Mouse (Mus musculus) cortical plate, adult 2 months (tissue): ENCODE measurements around the gene Abl2. TPM values are rescaled to one million over a fixed set of nuclear protein-coding genes. Genes with fewer than 3 reads are reported as not detected.
"Not testable (repeated sequence)": the region's sequence is repeated elsewhere in the genome, so short reads cannot be mapped to it uniquely, and the experiment has no call there.

Experiments used
- H3K27ac ChIP-seq: fragments of 200-500 bp; 2 replicates; pipeline ENCODE4 v1.5.1; 2012; ENCODE audit warnings: low read length, control low read depth, inconsistent platforms; ENCODE audit not compliant: insufficient read depth
- H3K4me1 ChIP-seq: fragments of 200-500 bp; 2 replicates; pipeline ENCODE4 v1.6.1; 2011; ENCODE audit warnings: low read length; ENCODE audit not compliant: control insufficient read depth, insufficient read depth
- H3K4me3 ChIP-seq: fragments of 200-500 bp; 2 replicates; pipeline ENCODE4 v1.5.1; 2011; ENCODE audit warnings: mild to moderate bottlenecking, low read length, control low read depth; ENCODE audit not compliant: insufficient read depth
- CTCF ChIP-seq: fragments of 200-500 bp; IDR thresholded peaks from 2 replicates; pipeline ENCODE4 v1.5.1; 2011; ENCODE audit warnings: mild to moderate bottlenecking, control low read depth, low read length; ENCODE audit not compliant: insufficient read depth; ENCODE audit errors: extremely low read depth
- POLR2A ChIP-seq: fragments of 200-500 bp; IDR thresholded peaks from 2 replicates; pipeline ENCODE4 v1.6.1; 2011; ENCODE audit warnings: mild to moderate bottlenecking, low read length, control low read depth; ENCODE audit not compliant: insufficient read depth; ENCODE audit errors: extremely low read depth
- polyA plus RNA-seq: library from polyadenylated mRNA; depleted of rRNA; stranded (reverse); fragments of >200 nt; gene quantifications from 2 replicates; pipeline ENCODE4 v1.2.3, GENCODE M21; 2012

The Abl2 gene
- polyA plus RNA-seq, 1 experiment = 16.9 TPM

- no peak for TF ChIP-seq POLR2A
- Histone ChIP-seq H3K27ac (no peak overlapping the region), H3K4me1 (no peaks in the 10 kb centered on the region), H3K4me3 (no peak overlapping the region)
These were observed 87.4 kb downstream of the Abl2 start for GRCm38 (mm10) chr1:156645971-156646370.

DNA sequence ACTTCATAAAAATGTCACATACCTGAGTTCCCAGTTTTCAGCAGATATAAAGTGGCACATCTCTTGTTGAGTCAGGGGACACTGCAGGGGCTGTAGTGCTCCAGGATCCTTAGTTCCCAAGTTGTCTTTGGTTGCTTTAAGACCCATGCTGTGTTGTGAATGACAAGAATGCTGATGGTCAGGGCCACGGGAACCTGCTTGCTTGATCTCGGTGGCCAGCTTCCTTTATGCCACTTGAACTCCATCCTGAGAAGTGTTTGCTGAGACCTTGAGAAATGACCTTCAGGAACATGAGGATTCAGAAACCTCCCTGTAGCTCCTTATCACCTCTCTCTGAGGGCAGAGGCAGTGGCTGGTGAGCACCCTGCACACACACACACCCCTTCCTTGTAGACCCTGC lies 90.1 kb downstream of the Abl2 start:
- no peak overlapping the region for H3K27ac ChIP-seq
- no peaks in the 10 kb centered on the region for H3K4me1 ChIP-seq
- TF ChIP-seq POLR2A (no peak), CTCF (no peak)
- H3K4me3 ChIP-seq = no peak overlapping the region

- TF ChIP-seq POLR2A (no peak), CTCF (no peak)
- H3K4me3 ChIP-seq = no peak overlapping the region
- no peak overlapping the region for H3K27ac ChIP-seq
- H3K4me1 ChIP-seq = peaks cover 1% of the 10 kb centered on the region; the same call in 1 of the 2 replicates
These were observed 92.0 kb downstream of the Abl2 start for GRCm38 (mm10) chr1:156650631-156651030.

GRCm38 (mm10) chr1:156652189-156652822 lies 93.7 kb downstream of the Abl2 start:
- no peak overlapping the region for H3K27ac ChIP-seq
- TF ChIP-seq CTCF (no peak), POLR2A (no peak)

GRCm38 (mm10) chr1:156654735-156655530 lies 96.3 kb downstream of the Abl2 start:
- no peak overlapping the region for H3K4me3 ChIP-seq
- H3K27ac ChIP-seq = no peak overlapping the region
- TF ChIP-seq CTCF = no peak
- TF ChIP-seq POLR2A = no peak
- H3K4me1 ChIP-seq = peaks cover 1% of the 10 kb centered on the region; the same call in 1 of the 2 replicates

More at GRCm38 (mm10) chr1:156652189-156652822, 93.7 kb downstream of the Abl2 start:
- Histone ChIP-seq H3K4me1 (peaks cover 1% of the 10 kb centered on the region; the same call in 1 of the 2 replicates), H3K4me3 (no peak overlapping the region)

DNA sequence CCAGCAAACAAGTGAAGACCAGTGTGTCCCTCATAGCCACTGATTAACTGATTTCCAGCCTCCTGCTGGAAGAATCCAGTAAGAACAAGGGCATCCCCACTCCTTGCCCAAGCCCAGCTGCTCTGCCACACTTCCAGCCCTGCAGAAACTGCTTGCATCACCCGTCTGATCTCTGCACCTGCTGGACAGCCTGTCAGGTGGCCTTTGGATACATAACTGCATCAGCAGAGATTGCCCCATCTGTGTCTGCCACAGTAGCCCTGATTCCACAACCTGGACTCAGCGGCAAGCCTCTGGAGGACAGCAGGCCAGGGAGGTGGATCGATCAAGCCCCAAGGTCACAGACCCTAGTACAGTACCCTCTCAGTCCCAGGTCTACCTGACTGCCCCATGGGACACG lies 98.9 kb downstream of the Abl2 start:
- no peak overlapping the region for H3K27ac ChIP-seq
- H3K4me1 ChIP-seq = peaks cover 1% of the 10 kb centered on the region; the same call in 1 of the 2 replicates
- TF ChIP-seq POLR2A (no peak), CTCF (no peak)
- no peak overlapping the region for H3K4me3 ChIP-seq

DNA sequence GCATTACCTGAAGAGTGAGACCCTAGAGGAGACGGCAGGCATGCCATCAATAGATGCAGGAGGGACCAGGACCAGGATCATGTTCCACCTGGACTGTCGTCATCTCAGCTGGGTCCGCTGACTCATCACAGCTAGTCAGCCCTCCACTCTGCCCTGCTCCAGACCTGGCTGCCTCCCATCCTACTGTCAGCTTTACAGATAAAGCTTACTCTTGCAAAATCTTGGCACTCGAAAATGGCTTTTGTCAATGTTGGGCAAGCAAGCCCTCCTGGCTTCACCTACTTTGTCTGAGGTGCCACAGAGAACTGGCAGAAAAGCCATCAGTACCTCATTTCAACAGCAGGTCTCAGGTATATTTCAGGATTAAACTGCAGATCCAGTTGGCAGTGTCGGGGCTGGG lies 100.1 kb downstream of the Abl2 start:
- H3K27ac ChIP-seq = no peak overlapping the region
- TF ChIP-seq POLR2A (no peak), CTCF (no peak)
- peaks cover 1% of the 10 kb centered on the region; the same call in 1 of the 2 replicates for H3K4me1 ChIP-seq
- no peak overlapping the region for H3K4me3 ChIP-seq

DNA sequence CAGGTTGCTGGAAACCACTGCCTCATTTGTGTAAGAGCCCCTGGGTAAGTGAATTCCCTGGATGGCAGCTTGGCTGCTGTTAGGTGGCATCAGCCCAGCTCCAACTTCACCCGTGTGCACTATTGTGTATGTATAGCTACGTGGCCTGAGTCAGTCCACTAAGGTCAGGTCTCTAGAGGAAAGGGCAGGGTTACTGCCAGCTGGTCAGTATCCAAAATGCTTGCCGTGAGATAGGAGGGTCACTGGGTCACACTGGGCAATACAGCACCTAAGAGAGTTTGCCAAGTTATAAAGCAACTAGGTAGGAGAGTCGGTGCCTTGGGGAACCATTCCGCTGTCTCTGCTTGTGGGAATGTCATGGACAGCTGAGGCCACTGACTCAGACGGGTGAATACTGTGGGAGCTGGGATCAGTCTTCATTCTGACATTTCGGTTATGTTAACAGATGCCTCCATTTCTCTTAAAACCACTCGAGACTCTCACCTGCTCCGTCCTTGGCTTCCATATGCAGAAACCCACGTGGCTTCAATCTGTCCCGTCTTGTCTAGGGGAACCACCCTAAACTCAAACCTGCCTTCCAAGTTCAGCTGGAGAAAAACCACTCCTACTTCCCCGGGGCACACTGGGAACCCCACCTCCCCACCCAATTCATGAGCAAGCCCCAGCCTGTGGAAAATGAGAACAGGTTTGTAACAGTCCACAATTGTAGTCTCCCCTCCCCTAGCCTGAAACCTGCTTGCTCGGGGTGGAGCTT lies 101.5 kb downstream of the Abl2 start:
- Histone ChIP-seq H3K4me3 (no peak overlapping the region), H3K4me1 (0 out of 2 replicates have a peak, but pooled peaks cover under 1% of the 10 kb centered on the region), H3K27ac (no peak overlapping the region)
- no peak for TF ChIP-seq POLR2A
- no peak for TF ChIP-seq CTCF

GRCm38 (mm10) chr1:156660660-156661236 lies 102.2 kb downstream of the Abl2 start:
- not testable (repeated sequence) for H3K4me3 ChIP-seq, H3K27ac ChIP-seq, H3K4me1 ChIP-seq

GRCm38 (mm10) chr1:156665777-156666176 lies 107.2 kb downstream of the Abl2 start:
- no peak overlapping the region for H3K4me3 ChIP-seq
- no peaks in the 10 kb centered on the region for H3K4me1 ChIP-seq
- no peak for TF ChIP-seq POLR2A
- no peak overlapping the region for H3K27ac ChIP-seq
